Mouse (Mus musculus): Measurements from ENCODE around the gene Pbx4.

GRCm38 (mm10) chr8:69808094-69808863 is 24.0 kb upstream of the Pbx4 start, which contains the start of gene Gmip:
- TF ChIP-seq CTCF (IDR thresholded peaks at IDR 0.05; ENCODE audit: extremely low read depth, insufficient read length, insufficient replicate concordance, low read depth, low read length) = no peak
- peak; percentile 67; the same call in 1 of the 2 replicates for TF ChIP-seq POLR2A (IDR thresholded peaks at IDR 0.05; ENCODE audit: low read depth, low read length)
